Mouse (Mus musculus) gastrocnemius, adult 8-10 months (tissue): ENCODE results near the gene Syt8. TPM values are rescaled to one million over a fixed set of nuclear protein-coding genes. Genes with fewer than 3 reads are reported as not detected.

Experiments
- DNase-seq, 2 experiments: peaks; one replicate each; pipeline ENCODE4 v3.0.0; 2022; ENCODE audit warnings: low spot score in 2 of 2
- total RNA-seq, 4 experiments: library from RNA; stranded (reverse); gene quantifications; 2 replicates each; pipeline ENCODE4 v1.2.4; 2022

The Syt8 gene
- total RNA-seq, 4 experiments from 2014 or later, result not detected

DNA sequence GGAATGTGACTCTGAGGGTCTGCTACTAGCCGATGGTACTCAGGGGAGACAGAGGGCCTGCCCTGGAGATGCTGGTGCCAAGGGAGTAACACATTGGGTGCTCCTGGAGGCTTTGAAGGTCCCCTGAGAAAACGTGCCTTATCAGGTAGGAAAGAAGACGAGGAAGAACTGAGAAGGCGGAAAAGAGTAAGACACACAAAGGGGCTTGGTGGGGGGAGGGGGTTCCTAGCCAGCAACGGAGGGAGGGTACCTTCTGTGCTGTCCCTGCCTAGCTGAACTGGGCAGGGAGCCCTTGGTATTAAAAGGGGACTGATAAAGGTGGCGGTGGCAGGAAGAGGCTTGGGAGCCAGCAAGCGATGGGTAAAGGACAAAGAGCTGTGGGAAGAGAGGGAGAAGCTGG is 41.0 kb downstream of the Syt8 start:
- DNase-seq, result peak in 1 of 2 experiments; percentile 5

DNA sequence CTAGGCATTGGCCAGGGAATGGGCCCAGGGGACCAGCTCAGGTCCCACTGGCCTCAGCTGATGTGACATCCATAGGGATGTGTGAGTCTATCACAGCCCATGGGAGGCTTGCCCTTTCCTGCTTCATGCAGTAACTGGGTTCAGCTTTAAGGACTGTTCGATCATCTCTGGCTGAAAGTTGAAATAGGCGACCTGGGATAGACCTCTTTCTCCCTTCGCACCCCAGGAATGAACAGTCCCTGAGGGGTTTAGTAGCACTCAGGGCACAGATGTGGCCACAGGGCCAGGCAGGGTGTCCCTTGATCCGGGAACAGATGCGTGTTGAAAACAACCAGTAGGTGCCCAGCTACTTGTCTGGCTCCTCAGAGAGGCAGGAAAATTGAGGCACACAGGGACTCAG is 41.6 kb downstream of the Syt8 start:
- DNase-seq, result no peak

- no peak for DNase-seq
These were observed 42.3 kb downstream of the Syt8 start for GRCm38 (mm10) chr7:142476795-142477452.

GRCm38 (mm10) chr7:142478001-142478400 is 43.4 kb downstream of the Syt8 start:
- DNase-seq, result no peak

DNA sequence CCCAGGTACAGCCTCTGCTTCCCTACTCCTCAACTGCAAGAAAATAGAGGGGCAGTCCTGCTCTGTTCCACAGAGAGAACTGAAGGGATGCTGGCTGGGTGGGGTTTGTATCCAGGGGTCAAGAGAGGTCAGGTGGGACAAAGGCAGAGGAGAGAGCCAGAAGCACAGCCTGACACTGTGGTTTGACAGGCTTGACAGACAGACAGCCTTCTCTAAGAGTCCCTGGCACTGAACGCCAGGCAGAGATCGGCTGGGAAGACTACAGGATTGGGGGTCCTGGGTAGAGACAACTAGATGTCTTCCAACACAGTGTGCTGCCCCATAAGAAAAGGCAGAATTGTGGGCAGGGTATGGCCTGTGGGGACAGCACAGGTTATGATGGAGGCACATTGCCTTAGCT is 43.9 kb downstream of the Syt8 start:
- DNase-seq, result no peak

GRCm38 (mm10) chr7:142479307-142479706 is 44.7 kb downstream of the Syt8 start:
- no peak for DNase-seq

DNA sequence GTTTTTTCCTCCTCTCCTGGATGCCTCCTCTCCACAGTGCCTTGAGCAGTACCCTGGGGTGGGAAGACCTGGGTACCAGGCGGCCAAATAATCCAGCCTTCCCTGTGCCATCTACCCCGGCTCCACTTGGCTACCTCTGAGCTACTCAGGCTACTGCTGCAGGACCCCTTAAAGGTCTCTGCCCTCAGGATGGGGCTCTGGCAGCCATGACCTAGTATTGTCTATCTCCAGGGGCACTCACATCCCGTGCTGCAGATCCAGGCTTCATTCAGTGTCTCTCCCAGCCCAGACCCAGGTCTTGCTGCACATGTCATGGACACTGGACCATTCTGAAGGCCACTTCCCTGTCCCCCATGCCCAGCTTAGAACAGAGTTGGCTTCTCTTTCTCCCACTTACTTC is 45.2 kb downstream of the Syt8 start:
- DNase-seq, result no peak

DNA sequence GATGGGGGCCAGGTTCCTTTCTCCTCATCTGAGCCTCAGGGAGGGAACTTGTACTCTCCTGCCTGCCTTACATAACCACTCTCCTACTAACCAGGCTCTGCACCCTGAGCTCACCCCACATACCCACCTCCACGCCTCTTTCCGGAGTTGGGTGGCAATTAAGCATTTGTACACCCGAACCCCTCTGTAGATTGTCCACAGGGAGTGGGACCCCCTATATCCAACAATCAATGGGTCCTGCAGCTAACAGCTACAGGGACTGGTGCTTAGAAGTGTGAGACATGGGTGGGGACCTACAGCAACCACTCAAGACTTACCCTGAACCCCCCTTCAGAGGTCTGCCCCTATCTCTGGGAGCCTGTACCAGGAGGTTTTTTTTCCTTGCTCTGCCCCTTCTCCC is 46.0 kb downstream of the Syt8 start:
- no peak for DNase-seq

- DNase-seq, result peak; percentile 72 to 78
These were observed 46.5 kb downstream of the Syt8 start for GRCm38 (mm10) chr7:142481186-142481567.

GRCm38 (mm10) chr7:142481568-142482255 is 47.1 kb downstream of the Syt8 start:
- peak in 1 of 2 experiments; percentile 80 for DNase-seq

- DNase-seq, result no peak
These were observed 47.6 kb downstream of the Syt8 start for GRCm38 (mm10) chr7:142482256-142482609.

GRCm38 (mm10) chr7:142483136-142483535 is 48.5 kb downstream of the Syt8 start:
- DNase-seq, result no peak

DNA sequence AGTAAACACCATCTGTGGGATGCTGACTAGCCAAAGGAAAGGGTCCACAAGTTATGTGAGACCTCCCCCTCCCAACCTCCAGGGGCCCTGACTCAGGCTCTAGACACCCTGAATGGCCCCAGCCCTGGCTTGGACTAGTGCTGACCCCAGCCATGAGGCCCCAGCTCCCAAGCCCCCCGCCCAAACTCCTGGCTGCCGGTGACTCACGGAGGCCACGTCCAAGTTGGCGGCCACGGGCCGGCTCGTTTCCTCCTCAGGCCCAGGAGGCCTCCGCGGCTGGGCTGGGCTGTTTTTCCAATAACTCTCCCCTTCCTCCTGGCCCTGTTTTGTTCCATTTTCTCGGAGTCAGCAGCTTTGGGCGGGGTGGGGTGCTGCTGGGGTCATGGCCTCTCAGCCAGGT is 50.1 kb downstream of the Syt8 start:
- peak in 1 of 2 experiments; percentile 81 for DNase-seq

GRCm38 (mm10) chr7:142486751-142487162 is 52.1 kb downstream of the Syt8 start:
- peak in 1 of 2 experiments; percentile 63 for DNase-seq

DNA sequence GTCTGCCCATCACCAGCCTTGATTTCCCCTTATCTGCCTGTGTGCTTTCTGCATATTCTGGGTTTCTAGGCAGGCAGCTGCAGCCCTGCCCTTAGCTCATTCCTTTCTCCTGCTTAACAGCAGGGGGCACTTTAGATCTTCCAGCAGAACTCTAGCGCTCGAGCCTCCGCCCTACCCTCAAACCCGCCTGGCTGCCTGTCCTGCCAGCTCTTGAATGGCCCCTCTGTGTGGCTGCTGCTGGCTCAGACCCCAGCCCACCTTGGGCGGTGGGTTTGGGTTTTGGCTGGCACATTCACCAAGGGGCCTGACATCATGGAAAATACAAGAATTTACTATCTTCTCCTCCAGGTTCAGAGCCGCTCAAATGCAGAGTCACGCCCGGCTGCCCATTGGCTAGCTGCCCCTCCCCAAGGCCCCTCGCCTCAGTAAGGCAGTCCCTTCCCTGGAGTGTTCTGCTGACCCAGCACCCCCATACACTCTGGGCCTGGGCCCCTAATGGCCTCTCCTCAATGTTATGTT is 52.8 kb downstream of the Syt8 start:
- DNase-seq, result peak in 1 of 2 experiments; percentile 62

GRCm38 (mm10) chr7:142488053-142488452 is 53.4 kb downstream of the Syt8 start:
- no peak for DNase-seq

Other genes starting within 250 kb of the Syt8 start
- not detected for gene Gm10153, start 244.5 kb upstream of the Syt8 start, total RNA-seq
- not detected for gene Krtap5-3, start 233.5 kb upstream of the Syt8 start, total RNA-seq
- gene Gm7579, start 223.0 kb upstream of the Syt8 start, total RNA-seq, result not detected
- gene Krtap5-5, start 204.9 kb upstream of the Syt8 start, total RNA-seq, result not detected
- not detected for gene Gm40460, start 193.8 kb upstream of the Syt8 start, total RNA-seq
- gene Gm2431, start 176.5 kb upstream of the Syt8 start, total RNA-seq, result not detected
- not detected for gene Gm4559, start 160.5 kb upstream of the Syt8 start, total RNA-seq
- gene Krtap5-1, start 137.7 kb upstream of the Syt8 start, total RNA-seq, result not detected
- gene Krtap5-4, start 131.3 kb upstream of the Syt8 start, total RNA-seq, result not detected
- gene Ifitm10, start 61.1 kb upstream of the Syt8 start, total RNA-seq, result 1 to 10 TPM; 1.6 to 2.4 (median 2.1) TPM
- gene Gm49369, start 52.2 kb upstream of the Syt8 start, total RNA-seq, result 1 to 10 TPM; 1.7 to 8.5 (median 4.8) TPM
- 100 to 1,000 TPM; 443 to 485 (median 471) TPM for gene Ctsd, start 46.8 kb upstream of the Syt8 start, total RNA-seq
- over 10,000 TPM; 16,943 to 22,105 (median 19,624) TPM for gene Tnni2, start 7.0 kb downstream of the Syt8 start, total RNA-seq
- 10 to 100 TPM; 22.8 to 39.1 (median 34.1) TPM for gene Lsp1, start 26.0 kb downstream of the Syt8 start, total RNA-seq
- over 10,000 TPM; 31,851 to 38,724 (median 35,835) TPM for gene Tnnt3, start 64.0 kb downstream of the Syt8 start, total RNA-seq
- 1 to 10 TPM; 1.0 to 5.1 (median 3.1) TPM for gene Mrpl23, start 97.8 kb downstream of the Syt8 start, total RNA-seq
- gene Igf2, start 232.0 kb downstream of the Syt8 start, total RNA-seq, result 10 to 100 TPM; 15.7 to 28.1 (median 22.3) TPM
- not detected for gene Gm49394, start 235.1 kb downstream of the Syt8 start, total RNA-seq